Mouse (Mus musculus) yolk sac, embryonic 10.5 days (tissue): ENCODE data around the gene Denr.

ENCODE experiments used
- DNase-seq: peaks from one replicate; pipeline ENCODE4 v3.0.0-alpha.2; 2017; ENCODE audit warnings: low spot score

Gene Denr

GRCm38 (mm10) chr5:123906976-123907630 is at the start of gene Denr:
Gene Denr (plus strand): TSS chr5:123907175.
- peak; percentile 99 for DNase-seq

- DNase-seq, result no peak
These were observed 48.2 kb upstream of the Denr start for GRCm38 (mm10) chr5:123858798-123859197.

GRCm38 (mm10) chr5:123862374-123863350 is 44.3 kb upstream of the Denr start:
- DNase-seq, result no peak

GRCm38 (mm10) chr5:123863934-123864333 is 43.0 kb upstream of the Denr start:
- no peak for DNase-seq

- no peak for DNase-seq
These were observed 41.6 kb upstream of the Denr start, which contains the start of gene Hcar2 for GRCm38 (mm10) chr5:123865365-123865764. Gene Hcar2 (minus strand): TSS chr5:123865499.

DNA sequence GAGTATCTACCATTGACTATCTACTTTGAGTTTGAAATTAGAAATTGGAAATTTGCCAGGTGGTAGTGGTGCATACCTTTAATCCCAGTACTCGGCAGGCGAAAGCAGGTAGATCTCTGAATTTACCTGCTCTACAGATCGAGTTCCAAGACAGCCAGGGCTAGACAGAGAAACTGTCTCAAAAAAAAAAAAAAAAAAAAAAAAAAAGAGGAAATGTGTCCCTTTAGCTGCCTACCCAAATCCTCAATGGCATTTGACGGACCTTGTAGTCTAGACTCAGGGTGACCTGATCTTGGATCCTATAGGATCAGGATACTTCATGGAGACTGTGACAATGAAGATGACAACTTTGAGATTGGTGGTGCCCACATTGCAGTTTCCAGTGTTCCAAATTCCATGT is 40.5 kb upstream of the Denr start:
- DNase-seq, result no peak

GRCm38 (mm10) chr5:123869615-123870014 is 37.4 kb upstream of the Denr start:
- no peak for DNase-seq

DNA sequence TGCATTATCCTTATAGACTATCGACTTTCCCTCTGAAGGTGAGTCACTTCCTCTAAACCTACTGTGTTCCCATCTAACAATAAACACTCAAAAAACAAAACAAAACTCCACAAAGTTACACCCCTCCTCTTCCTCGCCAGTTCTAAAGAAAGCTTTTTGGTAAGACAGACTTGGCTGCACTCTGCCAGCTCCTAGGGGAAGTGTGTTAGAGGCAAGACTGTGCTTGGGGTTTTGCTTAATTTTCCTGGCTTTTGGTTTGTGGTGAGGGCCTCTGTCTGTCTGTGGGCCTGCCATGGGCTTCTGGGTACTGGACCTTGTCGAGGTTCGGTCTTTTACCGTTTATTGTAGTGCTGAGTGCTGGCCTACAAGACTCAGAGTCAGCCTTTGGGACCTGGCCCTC is 32.8 kb upstream of the Denr start:
- no peak for DNase-seq

DNA sequence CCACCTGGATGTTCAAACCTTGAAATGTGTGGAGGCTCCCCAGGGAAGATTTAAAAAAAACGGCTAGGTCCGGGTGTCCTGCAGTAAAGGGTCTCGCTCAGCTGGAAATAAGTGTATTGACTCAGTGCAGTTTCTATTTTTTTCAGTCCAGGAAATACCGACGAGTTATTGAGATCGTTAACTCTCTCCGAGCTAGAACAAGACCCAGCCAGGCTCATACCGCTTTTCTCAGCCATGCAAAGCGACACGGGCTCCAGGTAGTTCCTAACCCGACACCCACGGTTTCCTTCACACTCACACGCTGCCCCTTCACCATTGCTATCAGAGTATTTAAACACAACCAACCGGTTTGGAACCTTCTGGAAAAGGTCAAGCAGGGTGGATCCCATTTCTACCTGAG is 28.9 kb upstream of the Denr start:
- DNase-seq, result no peak

- peak; percentile 32 for DNase-seq
These were observed 27.0 kb upstream of the Denr start, which contains the start of gene Hcar1 for GRCm38 (mm10) chr5:123879928-123880327. Gene Hcar1 (minus strand): TSS chr5:123880020.

DNA sequence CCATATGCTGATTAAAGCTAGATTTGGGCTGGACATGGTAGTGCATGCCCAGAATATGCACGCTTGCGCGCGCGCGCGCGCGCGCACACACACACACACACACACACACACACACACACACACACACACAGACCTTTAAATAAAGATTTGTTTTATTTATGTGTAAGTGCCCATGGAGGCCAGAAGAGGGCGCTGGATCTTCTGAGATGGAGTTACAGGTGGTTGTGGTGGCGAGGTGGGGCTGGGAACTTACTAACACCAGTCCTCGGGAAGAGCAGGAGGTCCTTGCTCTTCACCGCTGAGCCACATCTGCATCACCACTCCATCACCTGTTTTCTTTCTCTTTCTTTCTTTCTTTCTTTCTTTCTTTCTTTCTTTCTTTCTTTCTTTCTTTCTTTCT is 26.2 kb upstream of the Denr start:
- no peak for DNase-seq

DNA sequence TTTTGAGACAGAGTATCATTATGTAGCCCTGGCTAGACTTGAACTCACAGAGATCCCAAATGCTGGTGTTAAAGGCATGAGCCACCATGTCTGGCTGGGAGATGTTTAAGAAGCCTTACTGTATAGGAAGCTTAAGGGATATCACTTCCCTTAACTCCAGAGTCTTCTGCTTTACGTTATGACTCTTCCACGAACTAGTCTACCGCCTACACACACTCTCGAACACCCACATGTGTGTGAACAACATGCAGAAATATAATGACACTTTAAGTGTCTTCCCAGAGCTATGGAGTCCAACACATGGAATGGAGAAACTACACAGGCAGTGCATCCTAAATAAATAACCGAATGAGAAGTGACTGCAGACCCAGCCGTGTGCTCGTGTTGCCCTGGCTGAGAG is 23.1 kb upstream of the Denr start:
- no peak for DNase-seq

DNA sequence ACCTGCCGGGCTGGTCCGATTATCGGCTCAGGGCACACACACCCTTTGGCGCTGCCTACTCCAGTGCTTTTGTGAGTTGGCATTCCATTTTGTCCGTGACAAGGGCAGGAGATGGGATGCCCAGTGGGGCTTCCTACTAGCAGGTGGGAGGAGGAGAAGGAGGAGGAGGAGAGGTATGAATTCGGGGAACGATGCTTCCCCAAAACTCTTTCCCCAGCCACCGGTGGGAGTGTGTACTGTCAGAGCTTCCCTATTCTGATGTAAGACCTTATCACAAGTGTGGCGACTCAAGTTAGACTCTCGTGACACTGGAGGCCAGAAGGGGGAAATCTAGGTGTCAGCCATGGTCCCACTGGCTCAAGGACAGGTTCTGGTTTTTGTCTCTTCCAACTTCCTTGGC is 22.6 kb upstream of the Denr start:
- DNase-seq, result no peak

GRCm38 (mm10) chr5:123886365-123886764 is 20.6 kb upstream of the Denr start:
- no peak for DNase-seq

DNA sequence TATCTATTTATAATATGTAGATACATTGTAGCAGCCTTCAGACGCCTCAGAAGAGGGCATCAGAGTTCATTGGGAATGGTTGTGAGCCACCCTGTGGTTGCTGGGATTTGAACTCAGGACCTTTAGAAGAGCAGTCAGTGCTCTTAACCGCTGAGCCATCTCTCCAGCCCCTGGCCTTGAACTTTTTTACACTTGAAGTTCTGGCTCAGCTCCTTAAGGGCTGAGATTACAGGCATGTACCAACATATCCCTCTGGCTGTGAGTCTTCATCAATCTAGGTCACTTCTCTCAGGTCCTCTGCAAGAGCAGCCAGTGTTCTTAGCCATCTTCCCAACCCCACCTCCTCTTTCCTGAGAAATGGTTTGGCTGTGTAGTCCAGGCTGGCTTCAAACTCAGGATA is 16.7 kb upstream of the Denr start:
- DNase-seq, result no peak

- no peak for DNase-seq
These were observed 16.0 kb upstream of the Denr start for GRCm38 (mm10) chr5:123890987-123891386.

GRCm38 (mm10) chr5:123891669-123892068 is 15.3 kb upstream of the Denr start:
- peak; percentile 38 for DNase-seq

DNA sequence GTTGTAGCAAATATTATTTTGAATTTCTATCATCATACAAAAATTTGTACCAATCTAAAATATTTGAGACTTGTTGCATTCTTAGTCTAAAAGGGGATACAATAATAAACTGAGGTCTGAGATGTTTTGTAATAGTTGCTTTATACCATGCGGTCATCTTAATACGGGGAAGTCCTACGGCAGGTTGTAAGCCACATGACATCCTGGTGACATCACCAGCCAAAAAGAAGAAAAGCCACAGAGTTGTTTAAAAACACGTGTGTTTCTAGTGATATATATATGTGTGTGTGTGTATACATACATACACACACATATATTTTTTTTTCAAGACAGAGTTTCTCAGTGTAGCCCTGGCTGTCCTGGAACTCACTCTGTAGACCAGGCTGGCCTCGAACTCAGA is 13.5 kb upstream of the Denr start:
- no peak for DNase-seq

DNA sequence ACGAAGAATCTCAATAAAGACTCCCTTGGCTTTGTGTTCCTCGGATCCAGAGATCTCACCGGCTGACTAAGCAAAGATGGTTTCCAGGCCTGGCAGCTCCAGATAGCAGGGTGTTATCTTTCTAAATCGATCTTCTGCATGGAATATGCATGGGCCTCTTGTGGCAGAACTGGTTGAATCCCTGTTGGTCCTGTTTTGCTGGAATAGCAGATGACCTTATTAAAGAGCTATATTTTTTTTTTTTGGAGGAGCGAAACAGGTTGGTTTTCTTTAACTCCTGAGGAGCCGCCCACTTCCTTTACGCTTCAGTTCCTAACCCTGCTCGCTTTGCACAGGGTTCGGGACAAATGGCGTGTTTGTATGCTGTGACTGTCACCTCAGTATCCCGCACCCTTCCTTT is 10.6 kb upstream of the Denr start:
- no peak for DNase-seq

DNA sequence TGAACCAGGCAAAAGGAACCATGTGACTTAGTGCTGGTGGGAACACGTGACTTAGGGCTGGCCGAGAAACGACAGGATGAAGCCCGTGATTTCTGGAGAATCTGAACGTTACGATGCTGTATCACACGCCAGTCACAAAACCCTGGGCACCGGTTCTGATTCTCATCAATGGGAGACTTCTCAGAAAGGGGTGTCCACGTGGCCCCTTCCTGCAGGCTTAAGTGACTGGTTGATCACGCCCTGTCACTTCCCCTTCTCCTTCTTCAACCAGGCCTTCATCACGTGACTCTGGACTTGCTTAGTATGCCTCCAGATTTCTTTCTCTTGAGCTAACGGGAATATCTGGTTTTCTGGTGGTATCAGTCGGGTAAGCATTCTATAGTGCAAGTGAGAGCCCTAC is 9.6 kb upstream of the Denr start:
- no peak for DNase-seq

DNA sequence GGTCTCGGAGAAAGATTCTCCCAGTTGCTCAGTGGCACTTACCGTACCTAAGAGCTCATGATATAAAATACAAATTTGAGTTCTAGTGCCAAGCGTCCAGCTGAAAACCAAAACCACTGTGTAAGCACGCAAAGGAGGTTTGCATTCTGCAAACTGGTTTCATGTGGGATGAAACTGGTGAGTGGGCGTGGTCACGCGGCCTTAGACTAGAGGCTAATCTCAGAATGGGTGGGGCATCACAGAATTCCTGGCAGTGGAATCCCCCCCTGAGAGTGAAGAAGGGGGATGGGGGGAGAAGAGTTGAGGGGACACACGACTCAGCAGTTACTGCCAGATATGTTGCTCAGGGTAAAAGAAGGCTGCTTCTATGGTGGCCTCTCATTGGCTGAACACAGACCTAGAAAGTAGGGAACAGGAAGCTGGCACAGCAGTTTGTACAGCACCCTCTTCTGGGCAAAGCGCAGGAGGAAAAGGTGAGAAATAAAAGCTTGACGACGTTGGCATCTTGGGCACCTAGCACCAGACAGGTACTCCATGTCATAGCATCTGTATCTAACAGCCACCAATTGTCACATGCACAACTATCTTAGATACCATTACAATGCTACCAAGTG is 2.8 kb upstream of the Denr start:
- no peak for DNase-seq

DNA sequence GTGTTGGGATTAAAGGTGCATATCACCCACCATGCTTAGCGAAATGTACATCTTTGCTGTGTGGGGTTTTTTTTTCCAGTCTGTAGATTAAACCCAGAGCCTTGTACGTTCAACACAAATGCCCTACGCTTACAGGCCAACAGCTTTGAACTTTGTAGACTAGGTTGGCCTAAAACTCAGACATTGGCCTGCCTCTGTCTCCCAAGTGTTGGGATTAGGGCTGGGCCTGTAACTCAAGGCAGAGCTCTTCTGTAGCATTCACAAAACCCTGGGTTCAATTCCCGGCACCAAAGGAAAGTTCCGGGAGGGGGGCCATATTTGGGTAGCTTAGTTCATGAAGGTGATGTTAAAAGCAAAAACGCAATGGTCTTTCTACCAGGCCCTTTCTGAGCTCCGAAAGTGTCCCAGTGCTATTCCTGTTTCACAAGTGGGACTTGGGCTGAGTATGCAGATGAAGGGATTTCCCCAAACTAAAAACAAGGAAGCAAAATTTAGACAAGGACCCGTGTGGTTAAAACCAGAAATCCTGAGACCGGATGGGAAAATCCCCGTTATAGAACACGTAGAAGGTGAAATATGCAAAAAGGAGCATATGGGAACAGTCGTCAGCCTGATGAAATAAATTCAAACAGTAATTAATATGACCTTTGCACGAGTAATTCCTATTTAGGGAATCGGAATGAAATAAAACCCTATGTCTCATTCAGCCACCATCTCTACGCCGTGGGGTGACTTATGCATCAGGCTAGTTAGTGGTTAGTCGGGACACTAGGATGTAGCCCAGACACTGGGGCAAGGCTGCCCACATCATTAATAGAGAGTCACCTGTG is 614 bp upstream of the Denr start:
- no peak for DNase-seq
